Mouse (Mus musculus) olfactory bulb, adult 2 months (tissue): ENCODE measurements around the gene Dock8.

Experiments used
- CTCF ChIP-seq: fragments of 200-500 bp; IDR thresholded peaks from 2 replicates; pipeline ENCODE4 v1.5.1; 2012; ENCODE audit warnings: low read depth, mild to moderate bottlenecking, low read length, moderate library complexity; ENCODE audit not compliant: insufficient read depth
- POLR2A ChIP-seq: fragments of 200-500 bp; IDR thresholded peaks from 2 replicates; pipeline ENCODE4 v1.6.1; 2012; ENCODE audit warnings: mild to moderate bottlenecking, low read depth, low read length, moderate library complexity; ENCODE audit not compliant: insufficient read depth

DNA sequence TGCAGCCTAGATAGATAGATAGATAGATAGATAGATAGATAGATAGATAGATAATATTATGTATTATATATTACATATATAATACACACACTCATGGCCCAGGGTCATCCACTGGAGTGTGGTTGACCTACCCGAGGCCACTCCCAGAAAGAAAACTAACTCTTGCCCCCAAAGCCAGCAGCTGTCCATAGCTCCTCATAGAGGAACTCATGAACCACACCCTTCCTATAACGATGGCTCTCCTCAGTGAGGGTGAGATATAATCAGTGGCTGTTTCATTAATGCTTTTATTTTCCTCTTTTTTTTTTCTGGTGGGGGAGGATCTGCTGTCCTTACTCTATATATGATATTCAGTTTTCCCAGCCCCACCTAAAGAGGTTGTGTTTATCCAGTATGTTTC lies 134.6 kb downstream of the Dock8 start:
- no peak for TF ChIP-seq CTCF
- TF ChIP-seq POLR2A = no peak
